Mouse (Mus musculus) embryonic stem cell, embryonic (primary cell): Measurements from ENCODE around the gene Fam240b.

ENCODE experiments used
- CTCF ChIA-PET, 4 experiments: fragments of 300-600 bp in 2 of 4; fragments of 350-600 bp in 2 of 4; sonication (Branson Sonifier 250); formaldehyde crosslinking; loops; one replicate each; lab custom pipeline; 2022; ENCODE audit warnings: inconsistent platforms in 2 of 4; lab: Charles Lee
- POLR2A ChIA-PET, 4 experiments: fragments of 300-600 bp in 2 of 4; fragments of 350-600 bp in 2 of 4; sonication (Branson Sonifier 250); formaldehyde crosslinking; loops; one replicate each; lab custom pipeline; 2022; ENCODE audit warnings: antibody characterized with exemption in 4 of 4, inconsistent platforms in 1 of 4; lab: Charles Lee

Fam240b gene

DNA sequence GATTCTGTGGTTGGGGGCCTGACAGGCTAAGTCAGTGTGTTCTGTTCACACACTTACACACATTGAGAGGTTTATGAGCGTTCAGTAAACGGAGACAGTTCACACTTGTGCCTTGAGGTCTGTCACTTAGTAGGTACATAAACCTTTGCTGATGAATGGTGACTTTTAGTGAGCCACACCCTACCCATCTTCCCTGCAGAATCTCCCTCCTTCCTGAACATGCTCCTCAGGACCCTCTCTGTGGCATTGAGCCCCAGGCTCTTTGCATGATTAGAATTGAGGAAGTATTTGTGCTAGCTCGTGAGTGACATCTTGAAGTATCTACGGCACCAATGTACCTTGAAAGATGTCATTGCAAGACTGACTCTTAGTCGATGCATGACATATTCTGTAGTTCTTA, 48.9 kb downstream of the Fam240b start:
- ChIA-PET POLR2A (interaction anchor here in 2 of 4 experiments (0.8 to 2.3 kb wide), 3 partner anchors 10 to 119 kb away, joined by 3 to 5 read pairs (median 4); no protein-coding TSS in a partner anchor), CTCF (interaction anchor here in 2 of 4 experiments (0.7 to 3.5 kb wide), 4 partner anchors 125 to 678 kb away, joined by 3 to 25 read pairs (median 6); partner anchors contain the start of genes Aaed1 (in 1 of the 2) and Cntnap3 (in 1 of the 2))

- POLR2A ChIA-PET = interaction anchor here in 3 of 4 experiments (0.5 to 2.3 kb wide), 6 partner anchors 11 to 664 kb away, joined by 3 to 5 read pairs (median 3); partner anchors contain the start of genes Habp4 (in 1 of the 3) and Mfsd14b (in 1 of the 3)
- CTCF ChIA-PET = interaction anchor here (0.5 to 3.5 kb wide), 46 partner anchors 9 to 1353 kb away, joined by 3 to 25 read pairs (median 4); partner anchors contain the start of genes Cntnap3 (in 2 of the 4) and Cdk20 (in 1 of the 4)
These were observed 49.6 kb downstream of the Fam240b start for GRCm38 (mm10) chr13:64447947-64448346.

GRCm38 (mm10) chr13:64445254-64445920, 52.2 kb downstream of the Fam240b start:
- CTCF ChIA-PET = interaction anchor here in 1 of 4 experiments (0.8 kb wide), 1 partner anchor 128 kb away, joined by 3 read pairs; no protein-coding TSS in a partner anchor
- POLR2A ChIA-PET = interaction anchor here in 1 of 4 experiments (0.6 to 1.3 kb wide), 4 partner anchors 128 to 654 kb away, joined by 3 to 10 read pairs (median 3); no protein-coding TSS in a partner anchor

- POLR2A ChIA-PET = no interaction called here
- CTCF ChIA-PET = interaction anchor here in 2 of 4 experiments (1.2 to 1.6 kb wide), 2 partner anchors 130 to 461 kb away, joined by 3 to 5 read pairs; partner anchors contain the start of gene Cntnap3 (in 1 of the 2)
These were observed 54.2 kb downstream of the Fam240b start for GRCm38 (mm10) chr13:64443263-64443894.

GRCm38 (mm10) chr13:64440592-64440991, 57.0 kb downstream of the Fam240b start:
- ChIA-PET CTCF (interaction anchor here in 2 of 4 experiments (1.2 to 1.5 kb wide), 2 partner anchors 133 to 260 kb away, joined by 3 to 5 read pairs; no protein-coding TSS in a partner anchor), POLR2A (no interaction called here)

- ChIA-PET POLR2A (interaction anchor here in 2 of 4 experiments (0.9 to 1.1 kb wide), 5 partner anchors 10 to 673 kb away, joined by 3 to 8 read pairs (median 3); partner anchors contain the start of genes Aaed1 (in 1 of the 2) and Mfsd14b (in 1 of the 2)), CTCF (interaction anchor here (0.6 to 2.4 kb wide), 40 partner anchors 8 to 687 kb away, joined by 3 to 21 read pairs (median 4); partner anchors contain the start of genes Aaed1 (in 3 of the 4), Cntnap3 (in 1 of the 4) and Habp4 (in 1 of the 4))
These were observed 58.1 kb downstream of the Fam240b start for GRCm38 (mm10) chr13:64439471-64439870.

DNA sequence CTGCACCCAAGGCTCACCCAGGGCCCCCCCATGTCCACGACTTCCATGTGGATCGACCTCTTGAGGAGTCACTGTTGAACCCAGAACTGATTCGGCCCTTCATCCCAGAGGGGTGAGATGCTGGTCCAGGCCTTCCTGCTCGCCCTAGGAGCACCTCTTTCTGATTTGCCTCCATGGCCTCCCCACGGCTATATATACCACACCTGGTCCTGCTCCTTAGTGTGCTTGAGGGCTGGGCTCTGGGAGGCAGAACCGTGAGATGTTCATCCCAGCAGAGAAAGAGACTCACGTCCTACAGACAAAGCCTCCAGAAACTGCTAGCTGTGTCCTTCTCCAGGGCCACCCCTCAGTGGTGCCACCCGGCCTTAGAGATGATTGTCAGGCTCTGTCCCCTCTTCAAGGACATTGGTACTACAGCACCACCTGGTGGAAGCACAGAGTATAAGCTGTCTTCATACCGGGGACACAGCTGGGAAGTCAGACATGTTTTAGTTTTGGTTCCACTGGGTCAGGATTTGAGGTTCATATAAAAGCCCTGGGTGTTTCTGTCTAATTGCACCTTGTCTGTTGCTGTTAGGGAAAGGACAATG, 58.6 kb downstream of the Fam240b start:
- ChIA-PET CTCF (interaction anchor here (0.6 to 2.4 kb wide), 41 partner anchors 8 to 688 kb away, joined by 3 to 21 read pairs (median 4); partner anchors contain the start of genes Aaed1 (in 3 of the 4), Cntnap3 (in 1 of the 4) and Habp4 (in 1 of the 4)), POLR2A (interaction anchor here in 2 of 4 experiments (0.6 to 2.4 kb wide), 10 partner anchors 10 to 674 kb away, joined by 3 to 9 read pairs (median 3); partner anchors contain the start of genes Aaed1 (in 2 of the 2) and Mfsd14b (in 1 of the 2))

- CTCF ChIA-PET = interaction anchor here (0.6 to 3.7 kb wide), 16 partner anchors 9 to 689 kb away, joined by 3 to 21 read pairs (median 5); partner anchors contain the start of gene Aaed1 (in 1 of the 4)
These were observed 59.8 kb downstream of the Fam240b start for GRCm38 (mm10) chr13:64437801-64438200.

GRCm38 (mm10) chr13:64432017-64432995, 65.3 kb downstream of the Fam240b start, which contains the start of gene Cdk20:
TSS of gene Cdk20 (plus strand) at chr13:64432314.
- CTCF ChIA-PET = interaction anchor here (0.6 to 1.4 kb wide), 11 partner anchors 15 to 251 kb away, joined by 3 to 6 read pairs (median 5); partner anchors contain the start of gene Aaed1 (in 1 of the 4)

More at GRCm38 (mm10) chr13:64437801-64438200, 59.8 kb downstream of the Fam240b start:
- POLR2A ChIA-PET = interaction anchor here in 3 of 4 experiments (0.7 to 2.7 kb wide), 10 partner anchors 21 to 125 kb away, joined by 3 to 13 read pairs (median 4); partner anchors contain the start of gene Aaed1 (in 2 of the 3)

More at GRCm38 (mm10) chr13:64432017-64432995, 65.3 kb downstream of the Fam240b start, which contains the start of gene Cdk20:
- POLR2A ChIA-PET = interaction anchor here in 3 of 4 experiments (0.5 to 3.0 kb wide), 47 partner anchors 9 to 1001 kb away, joined by 3 to 31 read pairs (median 4); partner anchors contain the start of genes Aaed1 (in 1 of the 3), Cdc14b (in 1 of the 3), Habp4 (in 1 of the 3) and Mfsd14b (in 1 of the 3)
